Mouse (Mus musculus): Measurements from ENCODE around the gene Fam185a.

The Fam185a gene

GRCm38 (mm10) chr5:21420609-21421008 is 4.1 kb upstream of the Fam185a start:
- ATAC-seq (ENCODE audit: insufficient number of reproducible peaks, low FRiP score, low TSS enrichment), result no peak

GRCm38 (mm10) chr5:21426666-21427065 is 1.9 kb downstream of the Fam185a start:
- no peak for ATAC-seq (ENCODE audit: insufficient number of reproducible peaks, low FRiP score, low TSS enrichment)

GRCm38 (mm10) chr5:21434148-21434929 is 9.6 kb downstream of the Fam185a start:
- ATAC-seq (ENCODE audit: insufficient number of reproducible peaks, low FRiP score, low TSS enrichment), result peak; percentile 95

GRCm38 (mm10) chr5:21436471-21436975 is 11.8 kb downstream of the Fam185a start:
- no peak for ATAC-seq (ENCODE audit: insufficient number of reproducible peaks, low FRiP score, low TSS enrichment)

- ATAC-seq (ENCODE audit: insufficient number of reproducible peaks, low FRiP score, low TSS enrichment), result no peak
Observed at GRCm38 (mm10) chr5:21438428-21438827, 13.7 kb downstream of the Fam185a start.

- no peak for ATAC-seq (ENCODE audit: insufficient number of reproducible peaks, low FRiP score, low TSS enrichment)
Observed at GRCm38 (mm10) chr5:21439446-21440110, 14.8 kb downstream of the Fam185a start.

GRCm38 (mm10) chr5:21440833-21441530 is 16.2 kb downstream of the Fam185a start:
- ATAC-seq (ENCODE audit: insufficient number of reproducible peaks, low FRiP score, low TSS enrichment), result no peak

GRCm38 (mm10) chr5:21467387-21467786 is 42.6 kb downstream of the Fam185a start:
- no peak for ATAC-seq (ENCODE audit: insufficient number of reproducible peaks, low FRiP score, low TSS enrichment)

GRCm38 (mm10) chr5:21468100-21468499 is 43.3 kb downstream of the Fam185a start:
- ATAC-seq (ENCODE audit: insufficient number of reproducible peaks, low FRiP score, low TSS enrichment), result no peak

GRCm38 (mm10) chr5:21478428-21478827 is 53.7 kb downstream of the Fam185a start:
- no peak for ATAC-seq (ENCODE audit: insufficient number of reproducible peaks, low FRiP score, low TSS enrichment)

- ATAC-seq (ENCODE audit: insufficient number of reproducible peaks, low FRiP score, low TSS enrichment), result no peak
Observed at GRCm38 (mm10) chr5:21479746-21480145, 55.0 kb downstream of the Fam185a start.

- ATAC-seq (ENCODE audit: insufficient number of reproducible peaks, low FRiP score, low TSS enrichment), result no peak
Observed at GRCm38 (mm10) chr5:21481521-21481920, 56.8 kb downstream of the Fam185a start.

GRCm38 (mm10) chr5:21482446-21483222 is 57.9 kb downstream of the Fam185a start:
- ATAC-seq (ENCODE audit: insufficient number of reproducible peaks, low FRiP score, low TSS enrichment), result no peak

GRCm38 (mm10) chr5:21483275-21483674 is 58.5 kb downstream of the Fam185a start:
- ATAC-seq (ENCODE audit: insufficient number of reproducible peaks, low FRiP score, low TSS enrichment), result no peak

GRCm38 (mm10) chr5:21485197-21485829 is 60.6 kb downstream of the Fam185a start:
- no peak for ATAC-seq (ENCODE audit: insufficient number of reproducible peaks, low FRiP score, low TSS enrichment)

- ATAC-seq (ENCODE audit: insufficient number of reproducible peaks, low FRiP score, low TSS enrichment), result no peak
Observed at GRCm38 (mm10) chr5:21486798-21487197, 62.0 kb downstream of the Fam185a start.

- ATAC-seq (ENCODE audit: insufficient number of reproducible peaks, low FRiP score, low TSS enrichment), result no peak
Observed at GRCm38 (mm10) chr5:21487306-21487705, 62.5 kb downstream of the Fam185a start.

- peak; percentile 76 for ATAC-seq (ENCODE audit: insufficient number of reproducible peaks, low FRiP score, low TSS enrichment)
Observed at GRCm38 (mm10) chr5:21487716-21488115, 63.0 kb downstream of the Fam185a start.

GRCm38 (mm10) chr5:21488506-21488905 is 63.7 kb downstream of the Fam185a start:
- no peak for ATAC-seq (ENCODE audit: insufficient number of reproducible peaks, low FRiP score, low TSS enrichment)

- no peak for ATAC-seq (ENCODE audit: insufficient number of reproducible peaks, low FRiP score, low TSS enrichment)
Observed at GRCm38 (mm10) chr5:21489135-21489534, 64.4 kb downstream of the Fam185a start.

Data from cerebellum, adult (tissue).